Mouse (Mus musculus) gastrocnemius, postnatal 10 days (tissue): ENCODE results near the gene Natd1. TPM values are rescaled to one million over a fixed set of nuclear protein-coding genes. Genes with fewer than 3 reads are reported as not detected.
"Not testable (repeated sequence)": the region's sequence is repeated elsewhere in the genome, so short reads cannot be mapped to it uniquely, and the experiment has no call there.

Experiments
- DNase-seq: peaks from one replicate; pipeline ENCODE4 v3.0.0; 2021; ENCODE audit warnings: mixed read lengths
- total RNA-seq, 2 experiments: library from RNA; stranded (reverse); gene quantifications; 2 replicates each; pipeline ENCODE4 v1.2.3; 2021

The Natd1 gene
- total RNA-seq, 2 experiments from 2014 or later = 12.4 to 16.8 TPM

DNA sequence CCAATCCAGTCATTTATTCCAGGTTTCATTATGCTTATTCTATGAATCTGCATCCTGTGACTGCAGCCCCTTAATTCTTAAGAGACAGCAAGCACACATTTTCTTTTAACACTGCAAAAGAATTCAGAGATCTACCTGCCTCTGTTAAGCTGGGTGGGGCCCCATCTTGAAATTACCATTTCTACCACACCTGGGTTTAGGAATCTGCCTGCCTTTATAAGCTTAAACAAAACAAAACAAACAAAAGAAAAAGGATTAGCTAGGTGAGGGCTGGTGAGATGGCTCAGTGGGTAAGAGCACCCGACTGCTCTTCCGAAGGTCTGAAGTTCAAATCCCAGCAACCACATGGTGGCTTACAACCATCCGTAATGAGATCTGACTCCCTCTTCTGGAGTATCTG, 27.6 kb downstream of the Natd1 start:
- not testable (repeated sequence) for DNase-seq

DNA sequence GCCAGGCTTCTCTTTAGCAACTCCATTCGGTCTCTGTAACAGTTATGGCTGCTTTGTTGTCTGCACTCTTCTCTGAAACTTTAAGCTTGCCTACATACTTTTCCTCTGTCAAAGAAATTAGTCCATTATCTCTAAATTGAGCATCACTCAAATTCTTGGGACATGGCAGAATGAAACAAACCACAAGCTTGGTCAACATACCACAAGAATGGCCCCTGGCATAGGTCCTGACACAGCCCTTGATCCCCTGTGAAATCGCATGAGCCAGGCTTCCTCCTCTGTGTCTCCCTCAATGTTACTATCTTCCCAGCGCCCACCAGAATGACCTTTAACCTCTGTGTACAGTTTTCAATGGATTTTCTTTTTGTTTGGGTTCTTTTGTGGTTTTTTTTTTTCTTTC, 32.2 kb downstream of the Natd1 start:
- DNase-seq = no peak

DNA sequence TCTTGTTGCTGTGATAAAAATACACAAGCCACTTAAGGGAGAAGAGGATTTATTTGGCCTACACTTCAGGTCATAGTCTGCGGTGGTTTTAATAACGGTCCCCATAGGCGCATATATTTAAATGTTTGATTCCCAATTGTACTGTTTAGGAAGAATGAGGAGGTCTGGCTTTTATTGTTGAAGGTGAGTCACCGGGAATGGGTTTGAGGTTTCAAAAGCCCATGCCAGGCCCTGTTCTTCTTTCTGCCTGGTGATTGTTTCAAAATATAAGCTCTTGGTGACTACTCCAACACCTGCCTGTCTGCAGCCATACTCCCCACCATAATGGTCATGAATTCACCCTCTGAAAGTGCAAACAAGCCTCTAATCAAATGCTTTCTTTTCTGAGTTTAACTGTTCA, 34.0 kb downstream of the Natd1 start:
- DNase-seq = no peak

DNA sequence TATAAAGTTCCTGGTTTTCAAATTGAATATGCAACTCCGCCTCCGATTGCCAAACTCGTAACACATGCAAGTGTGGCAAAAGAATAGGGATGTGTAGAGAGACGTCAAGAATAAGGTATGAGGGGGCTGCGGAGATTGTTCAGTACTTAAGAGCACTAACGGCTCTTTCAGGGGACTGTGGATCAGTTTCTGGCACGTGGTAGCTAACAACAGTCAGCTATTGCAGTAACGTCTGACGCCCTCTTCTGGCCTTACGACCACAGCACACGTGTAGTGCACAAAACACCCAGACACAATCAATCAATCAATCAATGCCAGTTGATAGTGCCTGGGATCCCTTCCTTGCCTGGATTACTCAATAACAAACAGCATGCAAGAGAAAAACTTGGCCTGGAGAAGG, 35.1 kb downstream of the Natd1 start:
- peak; percentile 43 for DNase-seq

DNA sequence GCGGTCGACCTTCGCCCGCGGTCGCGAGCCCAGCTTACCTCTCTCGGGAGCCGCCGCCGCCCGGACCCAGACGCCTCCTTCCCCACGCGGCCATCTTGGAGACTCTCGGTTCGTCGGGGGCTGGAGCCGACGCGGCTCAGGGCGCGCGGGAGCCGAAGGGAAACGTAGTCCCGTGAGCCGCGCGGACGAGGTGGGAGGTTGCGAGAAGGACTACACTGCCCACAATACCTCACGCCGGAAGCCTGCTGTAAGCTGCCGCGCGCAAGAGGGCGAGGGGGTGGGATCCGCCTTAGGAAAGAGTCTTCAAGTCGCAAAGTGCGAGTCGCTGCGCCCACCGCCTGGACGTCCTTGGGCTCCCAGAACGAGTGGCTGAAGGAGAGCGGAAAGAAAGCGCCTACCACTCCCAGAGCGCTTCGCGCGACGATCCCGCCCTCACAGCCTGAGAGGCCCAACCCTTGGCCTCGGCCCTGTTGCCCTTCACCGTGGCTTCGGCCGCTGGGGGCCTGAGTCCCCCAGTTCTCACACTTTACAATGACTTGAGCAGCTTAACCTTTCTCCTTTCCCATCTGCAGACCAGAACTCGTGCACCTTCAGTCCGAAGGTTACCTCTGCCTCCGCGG, 35.8 kb downstream of the Natd1 start, which contains the start of gene Tmem11:
Tmem11 (minus strand) TSS at position 598 of the 620 bp plus-strand sequence.
- DNase-seq = peak; percentile 89

DNA sequence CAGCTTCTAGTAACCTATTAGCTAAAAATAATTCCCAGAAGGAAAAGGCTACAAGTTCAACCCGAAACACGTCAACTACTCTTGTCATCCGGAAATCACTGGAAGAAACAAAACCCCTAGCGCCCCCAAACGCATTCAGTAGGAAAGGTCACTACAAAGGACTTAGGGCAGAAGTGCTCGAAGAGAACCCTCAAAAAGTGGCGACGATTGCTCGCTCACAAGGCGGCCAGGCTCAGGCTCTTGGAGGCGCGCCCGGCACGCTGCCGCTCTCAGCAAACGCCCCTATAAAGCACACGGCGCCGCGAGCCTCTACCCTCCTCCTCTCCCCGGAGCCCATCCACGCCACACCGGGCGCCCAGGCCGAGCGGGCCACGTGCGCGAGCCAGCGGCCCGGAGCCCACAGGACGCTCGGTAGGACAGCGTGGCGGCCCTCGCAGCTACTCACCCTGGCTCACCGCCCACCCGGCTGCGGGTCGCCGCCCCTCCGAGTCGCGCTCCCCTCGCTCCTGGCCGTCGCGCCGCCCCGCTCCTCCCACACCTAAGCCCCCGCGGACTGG, 36.4 kb downstream of the Natd1 start:
- peak; percentile 70 for DNase-seq

DNA sequence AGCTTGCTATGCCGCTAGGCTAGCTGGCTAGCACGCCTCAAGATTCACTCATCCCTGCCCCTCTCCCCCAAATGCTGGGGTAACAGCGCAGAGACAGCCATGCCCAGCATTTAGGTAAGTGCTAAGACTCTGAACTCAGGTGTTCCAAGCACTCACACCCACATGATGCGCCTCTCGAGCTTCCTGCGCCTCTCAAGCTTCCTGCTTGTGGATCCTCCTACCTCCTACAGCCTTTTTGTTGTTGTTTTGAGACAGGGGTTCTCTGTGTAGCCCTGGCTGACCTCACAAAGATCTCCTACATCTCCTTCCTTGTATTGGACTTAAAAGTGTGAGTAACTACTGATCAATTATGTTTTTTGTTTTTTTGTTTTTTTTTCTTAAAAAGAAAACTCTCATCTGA, 41.4 kb downstream of the Natd1 start:
- DNase-seq = no peak

DNA sequence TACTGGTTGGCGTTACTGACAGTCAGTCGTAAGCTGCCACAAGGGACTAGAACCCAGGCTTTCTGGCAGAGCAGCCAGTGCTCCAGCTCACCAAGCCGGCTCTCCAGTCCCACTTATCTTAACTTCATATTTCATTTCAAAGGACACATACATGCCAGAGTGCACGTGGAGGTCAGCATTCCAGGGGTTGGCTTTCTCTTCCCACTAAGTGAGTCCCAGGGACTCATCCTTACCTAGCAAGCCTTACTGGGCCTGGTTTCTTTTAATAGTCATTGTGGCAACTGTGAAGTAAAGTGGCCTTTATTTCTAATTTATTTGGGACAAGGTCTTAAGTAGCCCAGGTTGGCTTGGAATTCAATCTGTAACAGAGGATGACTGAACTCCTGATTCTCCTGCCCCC, 43.1 kb downstream of the Natd1 start:
- no peak for DNase-seq

DNA sequence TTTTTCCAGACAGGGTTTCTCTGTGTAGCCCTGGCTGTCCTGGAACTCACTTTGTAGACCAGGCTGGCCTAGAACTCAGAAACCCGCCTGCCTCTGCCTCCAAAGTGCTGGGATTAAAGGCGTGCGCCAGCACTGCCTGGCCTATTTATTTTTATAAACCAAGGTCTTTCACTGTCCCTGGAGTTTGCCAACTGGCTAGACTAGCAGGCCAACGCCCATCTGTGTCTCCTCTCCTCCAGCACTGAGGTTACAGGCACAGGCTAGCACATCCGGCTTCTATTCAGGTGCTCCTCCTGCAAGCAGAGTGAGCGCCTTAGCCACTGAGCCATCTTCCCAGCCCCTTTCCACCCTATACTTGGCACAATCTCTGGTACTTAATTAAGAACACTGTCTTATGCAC, 45.1 kb downstream of the Natd1 start:
- DNase-seq = not testable (repeated sequence)

DNA sequence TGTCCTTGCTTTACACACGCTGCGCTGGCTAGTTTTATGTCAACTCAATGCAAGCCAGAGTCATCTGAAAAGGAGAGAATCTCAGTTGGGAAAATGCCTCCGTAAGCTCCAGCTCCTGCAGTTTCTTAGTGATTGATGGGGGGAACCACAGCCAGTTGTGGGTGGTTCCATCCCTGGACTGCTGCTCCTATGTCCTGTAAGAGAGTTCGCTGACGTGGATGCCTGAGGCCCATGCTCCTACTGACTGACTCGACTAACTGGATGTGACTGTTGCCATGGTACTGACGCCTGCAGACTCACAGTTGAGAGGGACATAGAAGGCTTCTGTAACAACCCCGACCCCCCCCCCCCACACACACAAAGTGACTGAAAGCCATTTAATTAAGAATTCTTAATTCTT, 46.6 kb downstream of the Natd1 start:
- DNase-seq = no peak

DNA sequence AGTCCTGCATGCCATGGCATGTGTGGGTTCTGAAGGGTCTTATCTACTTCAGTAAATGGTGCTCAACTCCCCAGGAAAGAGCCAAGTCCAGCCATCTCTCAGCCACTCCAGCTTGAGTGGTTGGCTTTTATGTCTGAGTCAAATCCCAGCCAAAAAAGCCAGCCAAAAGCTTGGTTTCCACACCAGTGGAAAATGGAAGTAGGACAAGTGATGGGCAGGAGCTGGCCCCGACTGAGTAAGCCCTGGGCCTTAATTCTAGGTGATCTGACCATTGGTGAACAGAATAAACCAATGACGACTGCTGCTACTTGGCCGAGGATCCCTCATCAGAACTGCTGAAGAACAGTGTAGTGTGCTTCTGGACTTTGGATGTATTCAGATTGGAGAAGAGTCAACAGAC, 47.1 kb downstream of the Natd1 start:
- DNase-seq = no peak

DNA sequence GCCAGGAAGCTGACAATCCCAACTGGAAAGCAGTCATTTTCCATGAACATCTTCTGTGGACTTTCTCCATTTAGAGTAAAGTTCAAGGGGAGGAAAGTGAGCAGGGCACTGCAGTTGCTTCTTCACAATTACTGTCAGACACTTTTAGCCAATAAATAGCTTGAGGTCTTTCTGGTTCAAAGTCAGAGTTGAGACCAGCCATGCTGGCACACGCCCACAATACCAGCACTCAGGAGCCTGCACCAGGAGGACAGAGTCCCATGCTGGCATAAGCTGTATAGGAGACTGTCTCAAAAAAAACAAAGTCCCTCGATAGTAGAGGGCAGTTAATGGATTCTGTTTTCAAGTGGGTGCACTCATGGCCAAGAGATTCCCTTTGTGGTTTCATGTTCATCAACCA, 48.5 kb downstream of the Natd1 start:
- no peak for DNase-seq

DNA sequence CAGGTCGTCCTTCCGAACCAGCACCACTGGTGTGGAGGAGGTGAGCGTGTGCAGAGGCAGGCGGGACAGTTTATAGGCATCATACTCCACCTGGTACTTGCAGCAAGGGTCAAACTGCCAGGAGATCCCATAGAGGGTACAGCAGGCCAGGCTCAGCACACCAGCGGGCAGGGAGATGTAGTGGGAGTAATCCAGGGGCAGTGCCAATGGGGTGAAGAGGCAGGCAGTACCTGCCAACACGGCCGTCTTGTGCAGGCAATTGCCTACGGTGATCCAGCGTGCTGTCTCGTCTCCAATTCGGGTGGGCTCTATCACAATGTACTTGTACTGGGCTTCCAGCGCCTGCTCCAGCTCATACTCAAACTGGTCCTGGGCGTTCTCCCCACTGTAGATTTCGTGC, 49.6 kb downstream of the Natd1 start:
- no peak for DNase-seq

DNA sequence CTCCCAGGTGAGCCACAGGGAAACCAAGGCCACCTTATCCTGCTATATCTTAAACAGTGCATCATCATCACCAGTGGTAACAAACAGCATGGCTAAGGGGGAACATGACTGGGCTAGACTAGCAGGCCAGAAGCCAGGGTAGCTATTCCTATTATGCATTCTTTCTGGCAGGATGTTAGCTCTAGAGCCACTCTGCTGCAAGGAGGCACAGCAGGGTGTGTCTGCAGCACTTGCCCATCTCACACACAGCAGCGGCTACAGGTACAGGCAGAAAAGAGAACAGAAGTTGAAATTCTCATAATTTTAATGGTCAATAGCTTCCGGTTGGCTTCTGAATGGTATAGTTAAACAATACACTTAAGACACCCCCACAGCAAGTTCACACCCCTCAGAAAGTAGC, 50.4 kb downstream of the Natd1 start:
- DNase-seq = no peak

DNA sequence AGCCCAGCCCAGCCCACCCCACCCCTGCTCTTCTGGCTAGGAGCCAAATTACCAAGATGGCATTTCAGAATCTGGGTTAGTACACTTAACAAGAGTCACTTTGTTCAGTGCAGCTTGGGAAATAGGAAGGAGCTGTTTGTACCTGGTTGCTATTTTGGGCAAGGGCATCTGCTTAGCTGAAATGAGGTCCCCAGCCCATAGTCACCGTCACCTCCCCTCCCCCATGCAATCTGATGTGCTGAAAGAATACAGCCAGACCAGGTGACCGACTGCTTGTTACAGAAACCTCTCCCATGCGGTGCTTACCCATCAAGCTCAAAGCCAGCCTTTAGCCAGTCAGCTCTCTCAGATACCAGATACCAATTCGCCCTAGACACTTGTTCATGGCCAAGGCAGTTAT, 51.4 kb downstream of the Natd1 start:
- DNase-seq = no peak

DNA sequence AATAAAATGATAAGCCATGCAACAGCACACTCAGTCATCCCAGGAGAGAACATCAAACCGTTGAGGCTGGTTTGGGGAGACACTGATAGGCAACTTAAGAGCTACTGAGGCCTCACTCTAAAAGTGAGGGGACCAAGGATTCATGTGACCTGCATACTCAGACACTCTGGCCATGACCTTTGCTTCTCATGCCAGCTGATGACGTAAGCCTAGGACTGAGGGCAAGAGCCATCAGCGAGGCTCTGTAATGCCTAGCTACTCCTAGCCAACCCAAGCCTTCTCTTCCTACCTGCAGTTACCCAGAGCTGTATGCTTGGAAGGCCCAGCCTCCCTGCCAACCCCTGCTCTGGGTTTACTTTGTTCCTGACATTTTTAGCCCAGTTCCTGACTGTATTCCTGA, 52.6 kb downstream of the Natd1 start:
- DNase-seq = no peak

DNA sequence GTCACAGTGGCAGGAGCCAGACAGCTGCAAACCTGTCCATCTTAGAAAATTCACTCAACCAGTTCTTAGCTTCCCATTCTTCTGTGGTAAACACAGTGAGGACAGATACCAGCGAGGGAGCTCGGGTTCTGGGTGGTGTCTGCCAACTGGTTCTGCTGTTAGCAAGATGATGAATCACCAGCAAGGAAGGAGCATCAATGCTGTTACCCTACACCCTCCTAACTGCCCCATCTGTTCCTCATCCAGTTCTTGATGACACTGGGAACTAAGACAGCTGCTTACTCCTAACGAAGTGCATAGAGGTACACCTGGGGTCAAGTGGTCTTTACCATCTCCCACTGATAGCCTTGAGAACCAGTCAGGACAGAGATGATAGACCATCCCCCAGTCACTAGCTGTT, 58.0 kb downstream of the Natd1 start:
- no peak for DNase-seq

Other genes with a start within 250 kb of the Natd1 start
- gene Llgl1, start 215.0 kb downstream of the Natd1 start, total RNA-seq = 10 to 100 TPM; 15.7 to 20.3 TPM
- gene Flii, start 187.5 kb downstream of the Natd1 start, total RNA-seq = 10 to 100 TPM; 88.9 to 89.0 TPM
- gene Mief2, start 186.4 kb downstream of the Natd1 start, total RNA-seq = 10 to 100 TPM; 79.9 to 81.7 TPM
- gene Top3a, start 137.4 kb downstream of the Natd1 start, total RNA-seq = 1 to 10 TPM; 6.5 to 7.6 TPM
- 10 to 100 TPM; 13.3 to 14.5 TPM for gene Smcr8, start 137.2 kb downstream of the Natd1 start, total RNA-seq
- gene Shmt1, start 103.0 kb downstream of the Natd1 start, total RNA-seq = 10 to 100 TPM; 21.7 to 26.3 TPM
- gene Dhrs7b, start 84.1 kb downstream of the Natd1 start, total RNA-seq = 10 to 100 TPM; 14.9 to 16.2 TPM
- gene Tmem11, start 35.5 kb downstream of the Natd1 start, total RNA-seq = 10 to 100 TPM; 40.4 to 45.0 TPM
- 100 to 1,000 TPM; 106 to 115 TPM for gene Map2k3, start 17.3 kb upstream of the Natd1 start, total RNA-seq
- gene Kcnj12, start 107.8 kb upstream of the Natd1 start, total RNA-seq = 10 to 100 TPM; 21.6 to 33.9 TPM
- gene Tnfrsf13b, start 212.0 kb upstream of the Natd1 start, total RNA-seq = 1 to 10 TPM in 1 of 2 experiments, under 1 TPM in 1; 0.61 to 1.2 TPM